Mouse (Mus musculus): ENCODE data around the gene Stxbp2.

The Stxbp2 gene

DNA sequence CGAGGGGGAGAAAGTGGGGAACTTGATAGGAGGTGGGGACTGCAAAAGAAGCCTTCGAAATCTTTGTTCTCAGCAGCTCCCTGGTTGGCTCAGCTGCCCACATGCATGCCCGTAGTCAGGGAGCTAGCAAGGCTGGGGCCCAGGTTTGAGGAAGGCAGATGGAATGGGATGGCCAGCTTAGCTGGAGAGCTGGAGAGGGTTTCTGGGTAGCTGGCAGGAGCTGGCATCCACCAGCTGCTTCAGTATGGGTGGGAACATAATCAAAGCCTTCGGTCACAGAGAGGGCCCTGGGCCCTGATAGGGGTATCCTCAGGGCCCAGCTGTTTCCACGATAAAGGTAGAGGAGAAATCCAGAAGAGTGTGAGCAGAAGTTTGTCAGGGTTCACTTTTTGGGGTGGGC, 51.7 kb downstream of the Stxbp2 start:
- no peak for DNase-seq (ENCODE audit: low read depth, low spot score)

DNA sequence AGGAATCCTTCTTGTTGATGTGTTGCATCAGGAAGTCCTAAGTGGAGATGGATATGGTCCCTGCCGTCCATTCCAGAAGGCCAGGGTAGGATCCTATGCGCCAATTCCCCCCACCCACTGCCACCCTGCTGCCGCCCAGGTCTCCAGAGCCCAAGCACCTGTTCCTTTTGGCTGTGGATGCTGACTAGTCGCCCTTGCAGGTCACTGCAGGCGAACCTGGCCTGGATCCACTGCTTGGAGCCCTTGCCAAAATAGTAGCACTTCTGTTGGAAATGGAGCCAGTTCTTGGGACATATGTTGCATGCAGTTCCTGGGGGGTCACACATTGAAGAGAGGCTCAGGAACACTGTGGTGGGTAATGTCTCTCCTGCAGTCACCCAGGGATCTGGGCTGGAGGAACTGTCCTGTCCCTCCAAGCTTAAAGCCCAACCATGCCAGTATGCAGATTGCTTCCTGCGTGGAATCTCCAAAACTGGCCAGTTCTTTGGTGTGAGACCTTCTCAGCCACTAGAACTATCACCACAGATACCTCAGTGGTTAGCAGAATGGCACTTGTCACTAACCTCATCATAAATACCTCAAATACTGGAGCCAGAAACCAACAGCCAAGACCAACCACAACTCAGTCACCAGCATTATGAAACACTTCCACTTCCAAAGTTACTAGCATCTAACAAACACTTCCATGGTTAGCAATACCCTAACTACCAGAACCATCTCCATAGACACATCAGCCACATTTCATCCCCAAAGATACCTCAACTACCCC, 52.8 kb downstream of the Stxbp2 start:
- DNase-seq (ENCODE audit: low read depth, low spot score) = no peak

DNA sequence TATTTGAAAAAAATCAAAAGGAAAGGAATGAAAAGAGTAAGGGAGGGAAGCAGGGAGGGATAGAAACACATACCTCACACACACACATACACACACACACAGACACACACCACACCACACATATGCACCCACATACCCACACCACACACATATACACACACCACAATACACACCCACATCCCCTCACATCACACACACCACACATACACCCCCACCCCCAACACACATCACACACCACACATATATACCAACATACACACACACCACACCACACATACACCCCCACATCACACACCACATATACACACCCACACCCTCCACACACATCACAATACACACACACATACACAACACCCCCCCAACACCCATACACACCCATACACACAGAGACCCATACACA, 53.8 kb downstream of the Stxbp2 start:
- DNase-seq (ENCODE audit: low read depth, low spot score) = no peak

DNA sequence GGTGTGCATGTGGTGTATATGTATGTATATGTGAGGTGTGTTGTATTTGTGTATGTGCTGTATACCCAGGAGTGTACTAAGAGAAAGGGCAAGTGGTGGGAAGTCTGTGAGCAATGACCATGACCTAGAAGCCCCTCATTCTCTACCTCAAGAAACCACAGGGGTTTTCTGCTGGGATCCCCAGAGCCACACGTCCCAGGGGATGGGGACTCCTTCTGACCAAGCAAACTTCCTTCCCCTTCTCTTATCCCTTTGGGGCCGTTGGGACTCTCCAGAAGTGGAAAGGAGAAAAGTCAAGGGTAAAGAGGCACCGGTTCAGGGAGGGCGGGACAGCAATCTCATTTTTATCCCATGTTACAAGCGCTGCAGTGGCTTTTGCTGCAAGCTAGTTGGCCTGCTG, 54.7 kb downstream of the Stxbp2 start:
- DNase-seq (ENCODE audit: low read depth, low spot score) = no peak

DNA sequence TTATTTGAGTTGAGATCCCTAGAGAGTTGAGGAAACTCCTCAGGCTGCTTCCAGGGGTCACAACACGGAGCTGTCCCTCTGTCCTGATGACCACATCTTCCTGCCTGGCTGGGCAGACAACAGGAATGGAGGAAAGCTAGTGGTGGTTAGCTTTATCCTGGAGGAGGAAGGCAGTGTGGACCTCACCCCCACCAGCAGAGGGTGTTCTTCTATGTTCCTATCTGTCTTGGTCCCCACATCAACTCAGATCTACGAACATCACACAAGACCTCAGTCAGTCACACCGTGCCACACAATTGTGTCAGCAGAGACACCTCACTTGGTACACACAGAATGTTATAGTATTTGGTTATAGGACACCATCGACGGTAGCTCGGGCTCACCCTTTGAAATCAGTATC, 56.8 kb downstream of the Stxbp2 start:
- no peak for DNase-seq (ENCODE audit: low read depth, low spot score)

DNA sequence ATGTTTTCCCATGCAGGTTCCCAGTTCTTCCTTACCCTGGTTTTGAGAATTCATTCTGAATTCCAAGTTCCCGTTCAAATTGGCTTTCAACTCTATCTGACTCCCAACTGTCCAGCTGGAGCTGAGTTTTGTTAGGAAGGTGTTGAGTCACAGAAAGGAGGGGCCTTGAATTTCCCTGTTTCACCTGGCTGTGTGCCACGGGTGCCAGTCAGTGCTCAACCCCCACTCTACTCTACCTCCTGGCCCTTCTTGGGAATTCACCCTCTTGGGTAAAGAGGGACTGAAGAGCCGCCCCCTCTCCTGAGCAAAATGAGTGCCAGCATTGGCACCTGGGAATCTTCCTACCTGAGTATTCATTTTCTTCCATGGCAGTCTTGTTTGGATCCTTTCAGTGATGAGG, 60.0 kb downstream of the Stxbp2 start:
- no peak for DNase-seq (ENCODE audit: low read depth, low spot score)
